Mouse (Mus musculus): ENCODE results near the gene Myoz2.

GRCm38 (mm10) chr3:123054178-123054577 lies 19.4 kb upstream of the Myoz2 start:
- TF ChIP-seq POLR2A (IDR thresholded peaks at IDR 0.05; ENCODE audit: borderline replicate concordance, low read depth, low read length) (no peak), CTCF (IDR thresholded peaks at IDR 0.05; ENCODE audit: low read depth, low read length) (no peak)

All from bone marrow macrophage, adult 2 months (primary cell).